9 mouse cellular contexts compared by ENCODE assay signal in genomic region chr9:22155614-22156013, GRCm38 (mm10). TPM values are rescaled to one million over a fixed set of nuclear protein-coding genes. Genes with fewer than 3 reads are reported as not detected.
A peak's percentile ranks its signal among the peaks of the same experiment; 100 is the strongest.
DNase-seq lines count a peak whose midpoint lies in the region; ATAC-seq lines count a peak whose summit lies in the region.
"Had no signal": no experiment of that assay in that cellular context is flagged by ENCODE, and none has a peak within 500 bp of the region (broad histone marks: within the 10 kb centered on the region; RNA-seq: fewer than 3 reads in every experiment).

No protein-coding gene starts in this region.

- H3K4me2 ChIP-seq in embryonic facial prominence, embryonic 12.5 days (replicated peaks) = peak overlapping the region; percentile 25
- H3K4me2 ChIP-seq in heart, embryonic 16.5 days (ENCODE audit: low read depth, low read length) = peak overlapping the region; percentile 65
- H3K4me2 ChIP-seq in liver, embryonic 16.5 days (ENCODE audit: low read depth, low read length) = peak overlapping the region; percentile 67
- no peak overlapping the region; the same call in 1 of the 2 replicates for H3K4me2 ChIP-seq in neural tube, embryonic 13.5 days

- no peak for ATAC-seq in embryonic facial prominence, embryonic 12.5 days (ENCODE audit: insufficient number of reproducible peaks, insufficient read depth, low FRiP score, low TSS enrichment)
- peak; percentile 7; the same call in 1 of the 2 replicates for ATAC-seq in heart, embryonic 16.5 days (replicated peaks; ENCODE audit: extremely low read depth, insufficient read depth, low FRiP score)
- no peak for ATAC-seq in liver, embryonic 16.5 days (ENCODE audit: low read depth)
- peak; percentile 8; the same call in 1 of the 2 replicates for ATAC-seq in neural tube, embryonic 13.5 days (ENCODE audit: low read depth)

- H3K36me3 ChIP-seq in embryonic facial prominence, embryonic 12.5 days = 0 out of 2 replicates have a peak, but pooled peaks cover 5% of the 10 kb centered on the region
- no peaks in the 10 kb centered on the region for H3K36me3 ChIP-seq in heart, embryonic 16.5 days (ENCODE audit: control insufficient read depth, insufficient read depth)
- H3K36me3 ChIP-seq in liver, embryonic 16.5 days (ENCODE audit: control insufficient read depth, insufficient read depth) = no peaks in the 10 kb centered on the region
- H3K36me3 ChIP-seq in neural tube, embryonic 13.5 days = no peaks in the 10 kb centered on the region

- peak; percentile 84 for DNase-seq in CD4-positive helper T cell, adult 2 months (ENCODE audit: low read depth, low spot score)
- DNase-seq in adrenal gland, adult 2 months = peak; percentile 56
- peak; percentile 76 for DNase-seq in kidney, postnatal 14 days
- DNase-seq in testis, postnatal 10 days (ENCODE audit: low spot score) = peak; percentile 80

- no peak overlapping the region for H3K4me3 ChIP-seq in embryonic facial prominence, embryonic 12.5 days
- peak overlapping the region; percentile 29 for H3K4me3 ChIP-seq in heart, embryonic 16.5 days (ENCODE audit: low read length)
- H3K4me3 ChIP-seq in liver, embryonic 16.5 days (ENCODE audit: low read depth, low read length) = peak overlapping the region; percentile 84
- H3K4me3 ChIP-seq in neural tube, embryonic 13.5 days = no peak overlapping the region

- 24% methylated on average over 10 of the region's 10 CpGs for WGBS in embryonic facial prominence, embryonic 12.5 days
- WGBS in heart, embryonic 16.5 days = 14% methylated on average over 10 of the region's 10 CpGs
- whole genome bisulfite sequencing in liver, embryonic 16.5 days (ENCODE audit: insufficient replicate concordance) = 11% methylated on average over 10 of the region's 10 CpGs
- WGBS in neural tube, embryonic 13.5 days = 31% methylated on average over 10 of the region's 10 CpGs

- H3K9ac ChIP-seq in embryonic facial prominence, embryonic 12.5 days = no peak overlapping the region
- H3K9ac ChIP-seq in heart, embryonic 16.5 days (ENCODE audit: low read length) = peak overlapping the region; percentile 67
- peak overlapping the region; percentile 17; the same call in 1 of the 2 replicates for H3K9ac ChIP-seq in liver, embryonic 16.5 days (ENCODE audit: low read depth, low read length)
- no peak overlapping the region for H3K9ac ChIP-seq in neural tube, embryonic 13.5 days

- peaks cover 8% of the 10 kb centered on the region for H3K4me1 ChIP-seq in embryonic facial prominence, embryonic 12.5 days
- H3K4me1 ChIP-seq in heart, embryonic 16.5 days (ENCODE audit: control insufficient read depth, insufficient read depth, low read length) = peaks cover 17% of the 10 kb centered on the region
- H3K4me1 ChIP-seq in liver, embryonic 16.5 days (ENCODE audit: control insufficient read depth, low read depth, low read length) = peaks cover 19% of the 10 kb centered on the region
- H3K4me1 ChIP-seq in neural tube, embryonic 13.5 days (replicated peaks) = peaks cover 25% of the 10 kb centered on the region

- 0 out of 2 replicates have a peak, but pooled peaks cover 3% of the 10 kb centered on the region for H3K27me3 ChIP-seq in embryonic facial prominence, embryonic 12.5 days
- H3K27me3 ChIP-seq in heart, embryonic 16.5 days (ENCODE audit: control insufficient read depth, insufficient read depth, low read length) = no peaks in the 10 kb centered on the region
- no peaks in the 10 kb centered on the region for H3K27me3 ChIP-seq in liver, embryonic 16.5 days (ENCODE audit: control insufficient read depth, insufficient read depth, low read depth, low read length)
- H3K27me3 ChIP-seq in neural tube, embryonic 13.5 days = no peaks in the 10 kb centered on the region

- H3K27ac ChIP-seq in embryonic facial prominence, embryonic 12.5 days = no peak overlapping the region
- H3K27ac ChIP-seq in heart, embryonic 16.5 days (ENCODE audit: low read length) = 0 out of 2 replicates have a peak overlapping the region, but pooled peaks have one; percentile 47
- H3K27ac ChIP-seq in liver, embryonic 16.5 days (ENCODE audit: low read length) = no peak overlapping the region
- no peak overlapping the region for H3K27ac ChIP-seq in neural tube, embryonic 13.5 days (replicated peaks)

- no peaks in the 10 kb centered on the region for H3K9me3 ChIP-seq in embryonic facial prominence, embryonic 12.5 days
- peaks cover 5% of the 10 kb centered on the region; the same call in 1 of the 2 replicates for H3K9me3 ChIP-seq in heart, embryonic 16.5 days (replicated peaks; ENCODE audit: control insufficient read depth, low read length)
- no peaks in the 10 kb centered on the region for H3K9me3 ChIP-seq in liver, embryonic 16.5 days (replicated peaks; ENCODE audit: control insufficient read depth, low read length)
- no peaks in the 10 kb centered on the region for H3K9me3 ChIP-seq in neural tube, embryonic 13.5 days

RNA-seq across cellular contexts. Expression of gene Pigyl, which starts 1.0 kb away (rescaled TPM):
- total RNA-seq in adrenal gland, adult 2 months (2021) = 10 to 100 TPM; 34.8 to 65.0 TPM
- polyA plus RNA-seq in adrenal gland, adult 2 months (2012; rRNA removed) = 75.3 and 79.6 TPM in 2 replicates
- polyA plus RNA-seq in embryonic facial prominence, embryonic 12.5 days (2016; fragmentation: Nextera tagmentation; extraction: Ambion mirVana) = 63.5 and 66.1 TPM in 2 replicates
- 49.0 and 49.8 TPM in 2 replicates for polyA plus RNA-seq in heart, embryonic 16.5 days (2015; fragmentation: Nextera tagmentation; extraction: Ambion mirVana)
- polyA plus RNA-seq in liver, embryonic 16.5 days (2015; fragmentation: Nextera tagmentation; extraction: Ambion mirVana) = 28.9 and 34.6 TPM in 2 replicates
- 83.8 and 86.9 TPM in 2 replicates for polyA plus RNA-seq in neural tube, embryonic 13.5 days (2015; fragmentation: Nextera tagmentation; extraction: Ambion mirVana)

RNA-seq across cellular contexts. Expression of gene Acp5, which starts 20.1 kb away (rescaled TPM):
- total RNA-seq in adrenal gland, adult 2 months (2021) = 10 to 100 TPM; 65.9 to 86.3 TPM
- 93.2 and 189 TPM in 2 replicates for polyA plus RNA-seq in adrenal gland, adult 2 months (2012; rRNA removed)
- 8.2 and 8.5 TPM in 2 replicates for polyA plus RNA-seq in embryonic facial prominence, embryonic 12.5 days (2016; fragmentation: Nextera tagmentation; extraction: Ambion mirVana)
- 5.5 and 8.7 TPM in 2 replicates for polyA plus RNA-seq in heart, embryonic 16.5 days (2015; fragmentation: Nextera tagmentation; extraction: Ambion mirVana)
- polyA plus RNA-seq in liver, embryonic 16.5 days (2015; fragmentation: Nextera tagmentation; extraction: Ambion mirVana) = 228 and 240 TPM in 2 replicates
- polyA plus RNA-seq in neural tube, embryonic 13.5 days (2015; fragmentation: Nextera tagmentation; extraction: Ambion mirVana) = 1.4 and 1.6 TPM in 2 replicates

RNA-seq across cellular contexts. Expression of gene Zfp872, which starts 32.3 kb away (rescaled TPM):
- 1 to 10 TPM; 1.8 to 3.9 TPM for total RNA-seq in adrenal gland, adult 2 months (2021)
- 0.11 and 0.16 TPM in 2 replicates for polyA plus RNA-seq in adrenal gland, adult 2 months (2012; rRNA removed)
- 0.17 and 0.20 TPM in 2 replicates for polyA plus RNA-seq in embryonic facial prominence, embryonic 12.5 days (2016; fragmentation: Nextera tagmentation; extraction: Ambion mirVana)
- polyA plus RNA-seq in heart, embryonic 16.5 days (2015; fragmentation: Nextera tagmentation; extraction: Ambion mirVana) = 0.22 and 0.26 TPM in 2 replicates
- polyA plus RNA-seq in liver, embryonic 16.5 days (2015; fragmentation: Nextera tagmentation; extraction: Ambion mirVana) = 0.09 TPM in 1 of 2 replicates, not detected in the other
- 0.12 and 0.31 TPM in 2 replicates for polyA plus RNA-seq in neural tube, embryonic 13.5 days (2015; fragmentation: Nextera tagmentation; extraction: Ambion mirVana)
- total RNA-seq: gastrocnemius, postnatal 4 days had no signal

RNA-seq across cellular contexts. Expression of gene Elof1, which starts 38.6 kb away (rescaled TPM):
- total RNA-seq in adrenal gland, adult 2 months (2021) = 10 to 100 TPM; 73.9 to 90.9 TPM
- 157 and 159 TPM in 2 replicates for polyA plus RNA-seq in adrenal gland, adult 2 months (2012; rRNA removed)
- polyA plus RNA-seq in embryonic facial prominence, embryonic 12.5 days (2016; fragmentation: Nextera tagmentation; extraction: Ambion mirVana) = 185 and 200 TPM in 2 replicates
- polyA plus RNA-seq in heart, embryonic 16.5 days (2015; fragmentation: Nextera tagmentation; extraction: Ambion mirVana) = 111 and 117 TPM in 2 replicates
- 77.8 and 78.7 TPM in 2 replicates for polyA plus RNA-seq in liver, embryonic 16.5 days (2015; fragmentation: Nextera tagmentation; extraction: Ambion mirVana)
- 170 and 172 TPM in 2 replicates for polyA plus RNA-seq in neural tube, embryonic 13.5 days (2015; fragmentation: Nextera tagmentation; extraction: Ambion mirVana)

RNA-seq across cellular contexts. Expression of gene Cnn1, which starts 56.6 kb away (rescaled TPM):
- 1 to 10 TPM in 1 of 2 experiments, under 1 TPM in 1; 0.58 to 3.8 TPM for total RNA-seq in adrenal gland, adult 2 months (2021)
- 1.1 and 1.8 TPM in 2 replicates for polyA plus RNA-seq in adrenal gland, adult 2 months (2012; rRNA removed)
- 2.1 and 3.3 TPM in 2 replicates for polyA plus RNA-seq in embryonic facial prominence, embryonic 12.5 days (2016; fragmentation: Nextera tagmentation; extraction: Ambion mirVana)
- polyA plus RNA-seq in heart, embryonic 16.5 days (2015; fragmentation: Nextera tagmentation; extraction: Ambion mirVana) = 140 and 164 TPM in 2 replicates
- 0.22 and 1.8 TPM in 2 replicates for polyA plus RNA-seq in liver, embryonic 16.5 days (2015; fragmentation: Nextera tagmentation; extraction: Ambion mirVana)
- polyA plus RNA-seq in neural tube, embryonic 13.5 days (2015; fragmentation: Nextera tagmentation; extraction: Ambion mirVana) = 2.6 and 2.9 TPM in 2 replicates

Comparison
In these comparisons a context has a peak if more than half of its experiments do, and no peak if none do; other contexts are left out.
1. ATAC-seq: peak in heart, embryonic 16.5 days (single experiment) and neural tube, embryonic 13.5 days (single experiment); none in embryonic facial prominence, embryonic 12.5 days (single experiment) and liver, embryonic 16.5 days (single experiment).
2. H3K4me3 ChIP-seq: peak in heart, embryonic 16.5 days (single experiment) and liver, embryonic 16.5 days (single experiment); none in embryonic facial prominence, embryonic 12.5 days (single experiment) and neural tube, embryonic 13.5 days (single experiment).
3. H3K9ac ChIP-seq: peak in heart, embryonic 16.5 days (single experiment) and liver, embryonic 16.5 days (single experiment); none in embryonic facial prominence, embryonic 12.5 days (single experiment) and neural tube, embryonic 13.5 days (single experiment).
4. Peak in every context shown above with its lines, with median percentiles within 50 percentile points of each other: DNase-seq.